Mouse (Mus musculus): ENCODE measurements around the gene Maml3. TPM values are rescaled to one million over a fixed set of nuclear protein-coding genes. Genes with fewer than 3 reads are reported as not detected.

Gene Maml3
- polyA plus RNA-seq, 1 experiment from 2014 or later = 7.7 TPM

- no peak overlapping the region for H3K4me2 ChIP-seq
- no peak overlapping the region for H3K9ac ChIP-seq
- no peaks in the 10 kb centered on the region for H3K27me3 ChIP-seq (replicated peaks)
- no peaks in the 10 kb centered on the region for H3K36me3 ChIP-seq (replicated peaks)
- no peak overlapping the region for H3K4me3 ChIP-seq
- WGBS = 93% methylated on average over 4 of the region's 4 CpGs
- no peak overlapping the region for H3K27ac ChIP-seq
- no peaks in the 10 kb centered on the region for H3K9me3 ChIP-seq
- H3K4me1 ChIP-seq = peaks cover 10% of the 10 kb centered on the region
- ATAC-seq (replicated peaks) = no peak
Observed at GRCm38 (mm10) chr3:51647356-51647755, 457.5 kb downstream of the Maml3 start.

GRCm38 (mm10) chr3:51646301-51646700 lies 458.6 kb downstream of the Maml3 start:
- ATAC-seq (replicated peaks) = no peak
- H3K4me3 ChIP-seq = no peak overlapping the region
- no peak overlapping the region for H3K9ac ChIP-seq
- H3K4me1 ChIP-seq = peaks cover 7% of the 10 kb centered on the region
- no peak overlapping the region for H3K4me2 ChIP-seq
- 80% methylated on average over 10 of the region's 10 CpGs for WGBS
- no peaks in the 10 kb centered on the region for H3K36me3 ChIP-seq (replicated peaks)
- no peaks in the 10 kb centered on the region for H3K27me3 ChIP-seq (replicated peaks)
- no peaks in the 10 kb centered on the region for H3K9me3 ChIP-seq
- no peak overlapping the region for H3K27ac ChIP-seq

GRCm38 (mm10) chr3:51645484-51645883 lies 459.4 kb downstream of the Maml3 start:
- no peak overlapping the region for H3K4me2 ChIP-seq
- 88% methylated on average over 6 of the region's 6 CpGs for WGBS
- no peaks in the 10 kb centered on the region for H3K27me3 ChIP-seq (replicated peaks)
- no peaks in the 10 kb centered on the region for H3K36me3 ChIP-seq (replicated peaks)
- H3K27ac ChIP-seq = no peak overlapping the region
- ATAC-seq (replicated peaks) = no peak
- H3K4me1 ChIP-seq = peaks cover 4% of the 10 kb centered on the region
- no peak overlapping the region for H3K9ac ChIP-seq
- H3K9me3 ChIP-seq = no peaks in the 10 kb centered on the region
- no peak overlapping the region for H3K4me3 ChIP-seq

- no peak for ATAC-seq (replicated peaks)
- 93% methylated on average over 6 of the region's 6 CpGs for WGBS
- H3K4me2 ChIP-seq = no peak overlapping the region
Observed at GRCm38 (mm10) chr3:51638260-51638659, 466.6 kb downstream of the Maml3 start.

GRCm38 (mm10) chr3:51637326-51637725 lies 467.6 kb downstream of the Maml3 start:
- no peak for ATAC-seq (replicated peaks)
- Histone ChIP-seq H3K9ac (no peak overlapping the region), H3K27me3 (replicated peaks) (no peaks in the 10 kb centered on the region), H3K27ac (no peak overlapping the region), H3K36me3 (replicated peaks) (no peaks in the 10 kb centered on the region), H3K4me2 (no peak overlapping the region), H3K4me1 (peaks cover 3% of the 10 kb centered on the region; the same call in 1 of the 2 replicates), H3K9me3 (no peaks in the 10 kb centered on the region), H3K4me3 (no peak overlapping the region)
- 91% methylated on average over 6 of the region's 6 CpGs for WGBS

More at GRCm38 (mm10) chr3:51638260-51638659, 466.6 kb downstream of the Maml3 start:
- H3K4me1 ChIP-seq = peaks cover 3% of the 10 kb centered on the region; the same call in 1 of the 2 replicates
- H3K36me3 ChIP-seq (replicated peaks) = no peaks in the 10 kb centered on the region
- no peaks in the 10 kb centered on the region for H3K27me3 ChIP-seq (replicated peaks)
- H3K4me3 ChIP-seq = no peak overlapping the region
- no peak overlapping the region for H3K27ac ChIP-seq
- no peak overlapping the region for H3K9ac ChIP-seq
- no peaks in the 10 kb centered on the region for H3K9me3 ChIP-seq

- Histone ChIP-seq H3K4me3 (no peak overlapping the region), H3K9ac (no peak overlapping the region), H3K4me1 (peaks cover 3% of the 10 kb centered on the region; the same call in 1 of the 2 replicates), H3K27ac (no peak overlapping the region), H3K27me3 (replicated peaks) (no peaks in the 10 kb centered on the region), H3K36me3 (replicated peaks) (no peaks in the 10 kb centered on the region), H3K4me2 (no peak overlapping the region), H3K9me3 (no peaks in the 10 kb centered on the region)
- 92% methylated on average over 20 of the region's 20 CpGs for WGBS
- no peak for ATAC-seq (replicated peaks)
Observed at GRCm38 (mm10) chr3:51636700-51637099, 468.2 kb downstream of the Maml3 start.

GRCm38 (mm10) chr3:51635960-51636359 lies 468.9 kb downstream of the Maml3 start:
- H3K4me1 ChIP-seq = peaks cover 3% of the 10 kb centered on the region; the same call in 1 of the 2 replicates
- H3K9ac ChIP-seq = no peak overlapping the region
- H3K27me3 ChIP-seq (replicated peaks) = no peaks in the 10 kb centered on the region
- H3K27ac ChIP-seq = no peak overlapping the region
- no peak overlapping the region for H3K4me3 ChIP-seq
- no peak overlapping the region for H3K4me2 ChIP-seq
- ATAC-seq (replicated peaks) = no peak
- H3K9me3 ChIP-seq = no peaks in the 10 kb centered on the region
- no peaks in the 10 kb centered on the region for H3K36me3 ChIP-seq (replicated peaks)
- 88% methylated on average over 2 of the region's 2 CpGs for WGBS

Other genes with a start within 250 kb of the Maml3 start
- 3.7 and 3.9 TPM in 2 replicates for gene Foxo1, start 163.3 kb upstream of the Maml3 start, polyA plus RNA-seq (2015; fragmentation: Nextera tagmentation; extraction: Ambion mirVana)

All from midbrain, embryonic 15.5 days (tissue).